Mouse (Mus musculus): ENCODE measurements around the gene Cbx3.
A peak's percentile ranks its signal among the peaks of the same experiment; 100 is the strongest.

Gene Cbx3

GRCm38 (mm10) chr6:51470311-51471178, at the start of gene Cbx3:
Cbx3 (plus strand) TSS chr6:51470360.
- DNase-seq = peak; percentile 78

GRCm38 (mm10) chr6:51423466-51424122, 46.6 kb upstream of the Cbx3 start:
- no peak for DNase-seq

GRCm38 (mm10) chr6:51424537-51424936, 45.6 kb upstream of the Cbx3 start:
- DNase-seq = no peak

GRCm38 (mm10) chr6:51432535-51433397, 37.4 kb upstream of the Cbx3 start, which contains the start of gene Nfe2l3:
Nfe2l3 (plus strand) TSS chr6:51432670.
- DNase-seq = no peak

GRCm38 (mm10) chr6:51434270-51434669, 35.9 kb upstream of the Cbx3 start:
- no peak for DNase-seq

GRCm38 (mm10) chr6:51437665-51438064, 32.5 kb upstream of the Cbx3 start:
- no peak for DNase-seq

- no peak for DNase-seq
These were observed 31.3 kb upstream of the Cbx3 start for GRCm38 (mm10) chr6:51438826-51439330.

GRCm38 (mm10) chr6:51442191-51442835, 27.8 kb upstream of the Cbx3 start:
- no peak for DNase-seq

GRCm38 (mm10) chr6:51452927-51453503, 17.1 kb upstream of the Cbx3 start:
- no peak for DNase-seq

GRCm38 (mm10) chr6:51454949-51455348, 15.2 kb upstream of the Cbx3 start:
- DNase-seq = no peak

- DNase-seq = no peak
These were observed 14.0 kb upstream of the Cbx3 start for GRCm38 (mm10) chr6:51456198-51456597.

GRCm38 (mm10) chr6:51457283-51457682, 12.9 kb upstream of the Cbx3 start:
- no peak for DNase-seq

- no peak for DNase-seq
These were observed 12.3 kb upstream of the Cbx3 start for GRCm38 (mm10) chr6:51457770-51458387.

GRCm38 (mm10) chr6:51458925-51459312, 11.2 kb upstream of the Cbx3 start:
- no peak for DNase-seq

GRCm38 (mm10) chr6:51459313-51460020, 10.7 kb upstream of the Cbx3 start:
- no peak for DNase-seq

GRCm38 (mm10) chr6:51460021-51460360, 10.2 kb upstream of the Cbx3 start:
- no peak for DNase-seq

GRCm38 (mm10) chr6:51460363-51460762, 9.8 kb upstream of the Cbx3 start:
- no peak for DNase-seq

- no peak for DNase-seq
These were observed 2.5 kb upstream of the Cbx3 start for GRCm38 (mm10) chr6:51467649-51468048.

GRCm38 (mm10) chr6:51468891-51469561, 1.1 kb upstream of the Cbx3 start:
- DNase-seq = peak; percentile 75

GRCm38 (mm10) chr6:51469715-51470310, 347 bp upstream of the Cbx3 start, which contains the start of gene Hnrnpa2b1:
Hnrnpa2b1 (minus strand) TSS chr6:51469894.
- peak; percentile 99 for DNase-seq

All from cerebellum, adult 11 months (tissue).